Mouse (Mus musculus) erythroid progenitor cell, adult 5-6 weeks (primary cell): Measurements from ENCODE around the gene Csmd2. TPM values are rescaled to one million over a fixed set of nuclear protein-coding genes. Genes with fewer than 3 reads are reported as not detected.

Experiments
- ATAC-seq: replicated peaks from 2 replicates; pipeline ENCODE4 v1.8.0; 2016; ENCODE audit warnings: moderate number of reproducible peaks, mild to moderate bottlenecking, moderate TSS enrichment, inconsistent platforms; ENCODE audit not compliant: poor library complexity, low FRiP score, severe bottlenecking
- total RNA-seq, 2 experiments: library from RNA; stranded (forward) in 1 of 2; stranded (reverse) in 1 of 2; fragments of 150-400 nt in 1 of 2; fragments of 186-747, 209-891 nt in 1 of 2; gene quantifications; 2 replicates each; pipeline versions ENCODE4 v1.2.3 to v1.2.4; 2015 to 2017; ENCODE audit warnings: low replicate concordance in 2 of 2

Gene Csmd2
- total RNA-seq, 2 experiments from 2014 or later, result not detected

GRCm38 (mm10) chr4:128134348-128134994 lies 146.8 kb downstream of the Csmd2 start:
- ATAC-seq, result no peak

GRCm38 (mm10) chr4:128135014-128135622 lies 147.5 kb downstream of the Csmd2 start:
- no peak for ATAC-seq

GRCm38 (mm10) chr4:128139991-128140390 lies 152.3 kb downstream of the Csmd2 start:
- no peak for ATAC-seq

GRCm38 (mm10) chr4:128141161-128142101 lies 153.8 kb downstream of the Csmd2 start:
- no peak for ATAC-seq

- ATAC-seq, result no peak
Observed at GRCm38 (mm10) chr4:128142279-128142678, 154.6 kb downstream of the Csmd2 start.

- ATAC-seq, result no peak
Observed at GRCm38 (mm10) chr4:128143147-128143546, 155.5 kb downstream of the Csmd2 start.

- no peak for ATAC-seq
Observed at GRCm38 (mm10) chr4:128149524-128149923, 161.9 kb downstream of the Csmd2 start.

GRCm38 (mm10) chr4:128152066-128152465 lies 164.4 kb downstream of the Csmd2 start:
- no peak for ATAC-seq

GRCm38 (mm10) chr4:128153144-128153543 lies 165.5 kb downstream of the Csmd2 start:
- no peak for ATAC-seq

- ATAC-seq, result no peak
Observed at GRCm38 (mm10) chr4:128155226-128155625, 167.6 kb downstream of the Csmd2 start.

- no peak for ATAC-seq
Observed at GRCm38 (mm10) chr4:128160656-128161055, 173.0 kb downstream of the Csmd2 start.

- no peak for ATAC-seq
Observed at GRCm38 (mm10) chr4:128170181-128170580, 182.5 kb downstream of the Csmd2 start.

GRCm38 (mm10) chr4:128171233-128171632 lies 183.6 kb downstream of the Csmd2 start:
- ATAC-seq, result no peak

- ATAC-seq, result no peak
Observed at GRCm38 (mm10) chr4:128171701-128172100, 184.0 kb downstream of the Csmd2 start.

- no peak for ATAC-seq
Observed at GRCm38 (mm10) chr4:128178974-128179373, 191.3 kb downstream of the Csmd2 start.

- no peak for ATAC-seq
Observed at GRCm38 (mm10) chr4:128179581-128179980, 191.9 kb downstream of the Csmd2 start.

- no peak for ATAC-seq
Observed at GRCm38 (mm10) chr4:128184747-128185146, 197.1 kb downstream of the Csmd2 start.

- no peak for ATAC-seq
Observed at GRCm38 (mm10) chr4:128194454-128194853, 206.8 kb downstream of the Csmd2 start.

GRCm38 (mm10) chr4:128217991-128218595 lies 230.4 kb downstream of the Csmd2 start:
- ATAC-seq, result no peak

GRCm38 (mm10) chr4:128224453-128224852 lies 236.8 kb downstream of the Csmd2 start:
- ATAC-seq, result no peak
